Mouse (Mus musculus): ENCODE measurements around the gene Rprd1b.
A peak's percentile ranks its signal among the peaks of the same experiment; 100 is the strongest.
"Not testable (repeated sequence)": the region's sequence is repeated elsewhere in the genome, so short reads cannot be mapped to it uniquely, and the experiment has no call there.

The Rprd1b gene

DNA sequence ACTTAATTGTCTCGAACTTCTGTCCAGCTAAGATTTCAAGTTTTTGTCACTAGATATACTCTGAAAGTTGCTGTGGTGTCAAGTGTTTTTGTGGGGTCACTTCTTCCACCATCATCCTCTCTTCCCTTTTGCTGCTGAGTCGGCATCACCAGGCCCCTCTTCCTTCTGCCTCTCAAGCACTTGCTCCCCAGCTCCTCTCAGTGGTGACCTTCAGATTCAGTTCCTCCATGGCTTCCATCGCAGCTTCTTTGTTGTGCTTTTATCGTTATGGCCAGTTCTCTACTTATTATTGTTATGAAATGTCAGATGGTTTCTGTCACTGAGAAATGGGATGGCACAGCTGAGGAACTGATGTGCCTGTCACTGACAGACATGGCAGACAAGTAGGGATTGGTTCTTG is 17.9 kb downstream of the Rprd1b start:
- no peak for DNase-seq

DNA sequence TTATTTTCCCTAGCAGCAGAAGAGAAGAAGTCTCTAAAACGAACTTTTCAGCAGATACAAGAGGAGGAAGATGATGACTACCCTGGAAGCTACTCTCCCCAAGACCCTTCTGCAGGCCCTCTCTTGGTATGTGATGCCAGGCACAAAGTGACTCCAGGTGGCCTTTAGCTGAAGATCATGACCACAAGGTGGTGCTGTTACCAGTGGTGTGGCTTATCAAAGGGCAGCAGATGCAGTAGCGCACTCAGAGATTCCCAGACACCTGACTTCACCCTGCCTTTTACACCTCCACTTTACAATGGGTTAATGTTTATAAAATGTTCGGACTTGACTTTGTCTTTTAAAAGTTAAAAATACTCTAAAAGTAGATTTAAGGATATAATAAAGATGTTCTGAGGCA is 19.6 kb downstream of the Rprd1b start:
- DNase-seq, result peak; percentile 75

DNA sequence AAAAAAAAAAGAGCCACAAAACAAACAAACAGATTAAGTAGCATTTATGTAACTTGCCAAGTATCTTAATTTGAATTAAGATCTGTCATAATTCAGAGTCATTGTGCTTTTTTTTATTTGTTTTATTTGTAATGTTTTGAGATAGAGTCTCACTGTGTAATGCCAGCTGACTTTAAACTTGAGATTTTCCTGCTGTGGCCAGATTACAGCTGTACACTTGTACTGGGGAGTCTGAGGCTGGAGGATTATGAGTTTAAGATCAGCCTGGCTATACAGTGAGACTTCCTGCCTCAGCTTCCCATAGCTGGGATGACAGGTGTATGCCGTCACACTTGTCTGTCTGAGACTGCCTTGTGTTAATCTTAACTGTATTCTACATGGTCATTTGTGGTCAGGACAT is 20.4 kb downstream of the Rprd1b start:
- DNase-seq, result no peak

DNA sequence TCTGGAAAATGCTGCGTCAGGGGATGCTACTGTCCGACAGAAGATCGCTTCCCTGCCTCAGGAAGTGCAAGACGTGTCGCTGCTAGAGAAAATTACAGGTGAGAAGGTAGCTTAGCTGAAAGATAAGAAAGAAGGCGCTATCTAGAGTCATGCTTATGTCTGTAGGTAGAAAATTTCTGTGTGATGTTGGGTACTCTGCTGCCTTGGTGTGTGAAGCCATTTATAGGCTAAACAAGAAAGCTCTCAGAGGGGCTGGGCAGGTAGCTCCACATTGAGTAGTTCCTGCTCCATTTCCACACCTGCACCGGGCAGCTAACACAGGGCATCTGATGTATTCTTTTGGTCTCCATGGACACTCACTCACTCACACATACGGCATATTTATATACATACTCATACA is 21.8 kb downstream of the Rprd1b start:
- no peak for DNase-seq

DNA sequence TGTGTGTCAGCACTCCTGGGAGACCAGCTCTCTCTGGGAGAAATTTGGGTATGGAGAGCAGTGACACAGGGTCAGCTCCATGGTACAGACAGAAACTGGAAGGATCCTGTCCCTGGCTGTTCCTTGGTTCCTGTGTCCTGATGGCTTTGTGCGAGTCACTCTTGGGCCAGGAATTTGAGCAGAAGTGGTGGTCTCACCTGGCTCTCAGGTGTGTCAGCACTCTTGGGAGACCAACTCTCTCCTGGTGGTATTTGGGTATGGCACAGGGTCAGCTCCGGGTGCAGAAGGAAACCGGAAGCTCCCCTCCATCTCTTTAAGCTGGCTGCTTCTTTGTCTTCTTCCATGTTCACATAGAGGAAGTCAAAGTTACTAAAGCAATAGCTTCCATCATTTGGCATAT is 26.3 kb downstream of the Rprd1b start:
- DNase-seq, result no peak

DNA sequence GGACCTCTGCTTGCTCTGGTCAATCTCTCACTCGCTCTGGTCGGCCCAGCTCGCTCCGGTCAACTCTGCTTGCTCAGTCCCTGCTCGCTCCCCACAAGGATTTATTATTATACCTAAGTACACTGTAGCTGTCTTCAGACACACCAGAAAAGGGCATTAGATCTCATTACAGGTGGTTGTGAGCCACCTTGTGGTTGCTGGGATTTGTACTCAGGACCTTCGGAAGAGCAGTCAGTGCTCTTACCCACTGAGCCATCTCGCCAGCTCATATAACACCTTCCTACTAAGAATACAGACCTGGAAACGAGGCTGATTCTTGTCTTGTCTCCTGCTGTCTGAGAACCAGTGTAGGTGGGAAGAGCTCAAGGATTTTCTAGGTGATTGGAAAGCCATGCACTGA is 27.1 kb downstream of the Rprd1b start:
- not testable (repeated sequence) for DNase-seq

DNA sequence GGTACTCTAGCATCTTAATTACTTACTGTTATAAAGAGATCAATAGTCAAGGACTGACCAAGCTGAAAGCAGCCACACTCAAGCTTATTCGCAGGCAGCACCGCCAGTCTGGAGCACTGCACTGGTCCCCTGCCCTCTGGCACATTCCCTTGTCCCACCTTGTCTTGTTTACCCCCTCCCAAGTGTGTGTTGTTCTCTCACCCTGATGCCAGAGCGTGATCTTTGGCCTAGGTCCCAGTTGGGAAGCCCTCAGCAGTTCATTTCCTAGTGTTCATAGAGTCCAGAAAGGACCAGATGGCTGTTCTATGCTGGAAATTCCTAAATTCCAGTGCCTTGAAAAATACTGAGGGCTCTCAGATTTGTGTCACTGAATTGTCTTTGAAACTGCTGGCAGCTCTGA is 28.7 kb downstream of the Rprd1b start:
- peak; percentile 96 for DNase-seq

DNA sequence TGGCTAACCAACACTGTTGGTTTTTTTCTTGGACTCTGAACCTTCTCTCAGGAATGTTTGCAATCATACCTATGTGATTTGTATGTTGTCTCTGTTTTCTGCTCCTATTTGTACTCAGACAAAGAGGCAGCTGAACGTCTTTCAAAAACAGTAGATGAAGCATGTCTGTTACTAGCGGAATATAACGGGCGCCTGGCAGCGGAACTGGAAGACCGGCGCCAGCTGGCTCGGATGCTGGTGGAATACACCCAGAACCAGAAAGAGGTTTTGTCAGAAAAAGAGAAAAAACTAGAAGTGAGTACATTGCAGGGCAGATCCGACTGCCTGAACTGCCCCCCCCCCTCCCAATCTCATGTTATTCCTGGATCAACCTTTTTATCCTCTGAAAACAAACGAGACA is 30.2 kb downstream of the Rprd1b start:
- peak; percentile 91 for DNase-seq

DNA sequence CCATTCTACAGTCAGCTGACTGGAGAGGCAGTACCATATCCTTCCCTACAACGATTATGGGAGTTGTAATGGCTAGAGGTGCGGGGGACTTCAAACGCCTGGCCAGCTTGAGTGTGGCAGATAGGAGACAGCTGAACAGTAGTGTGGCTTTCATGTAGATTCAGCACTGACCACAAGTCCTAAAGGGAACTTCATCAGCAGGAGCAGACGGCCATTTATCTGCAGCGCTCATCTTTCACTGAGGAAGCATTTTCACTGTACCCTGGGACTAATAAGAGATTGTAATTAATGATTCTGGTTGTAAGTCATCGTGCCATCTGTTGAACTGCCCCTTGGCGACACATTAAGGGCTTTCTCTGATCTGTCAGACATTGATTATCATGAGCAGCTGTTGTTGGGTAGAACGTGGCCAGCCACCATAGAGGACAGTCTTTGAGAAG is 31.4 kb downstream of the Rprd1b start:
- DNase-seq, result peak; percentile 26

DNA sequence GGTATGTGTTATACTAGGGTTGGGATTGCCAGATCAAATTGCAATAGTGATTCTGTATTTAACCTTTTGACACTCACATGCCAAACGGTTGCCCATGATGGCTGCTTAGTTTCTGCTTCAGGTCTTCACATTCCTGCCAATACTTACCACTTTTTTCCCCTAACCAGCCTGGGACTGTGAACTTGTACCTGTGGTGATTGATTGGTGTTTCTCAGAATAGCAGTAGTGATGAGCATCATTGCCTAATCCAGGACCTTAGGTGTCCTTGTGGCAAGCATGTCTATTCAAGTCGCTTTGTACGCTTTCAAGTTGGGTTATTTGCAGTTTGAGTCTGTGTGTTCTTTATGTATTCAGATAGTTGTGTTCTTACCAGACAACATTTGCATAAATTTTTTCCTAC is 34.7 kb downstream of the Rprd1b start:
- DNase-seq, result no peak

DNA sequence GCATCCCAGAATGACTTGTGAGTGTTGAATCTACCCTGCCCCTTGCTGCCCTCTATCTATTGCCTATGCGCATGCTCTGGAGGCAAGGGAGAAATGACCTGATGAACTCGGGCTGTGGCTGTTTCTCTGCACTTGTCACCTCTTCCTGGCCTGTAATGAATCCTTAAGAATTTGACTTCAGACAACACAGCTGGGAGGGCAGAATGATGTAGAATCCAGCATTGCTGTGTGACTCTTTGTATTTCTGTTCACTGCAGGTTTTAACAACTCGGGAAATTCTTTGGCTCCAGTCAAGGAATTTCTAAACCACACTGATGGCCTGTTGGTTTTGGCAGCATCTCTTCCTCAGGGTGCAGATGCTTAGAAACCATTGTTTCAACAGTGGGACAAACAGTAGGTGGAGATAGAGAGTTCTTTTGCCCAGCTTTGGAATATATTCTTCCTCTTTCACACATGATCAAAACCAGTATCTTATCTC is 36.3 kb downstream of the Rprd1b start:
- DNase-seq, result peak; percentile 63

DNA sequence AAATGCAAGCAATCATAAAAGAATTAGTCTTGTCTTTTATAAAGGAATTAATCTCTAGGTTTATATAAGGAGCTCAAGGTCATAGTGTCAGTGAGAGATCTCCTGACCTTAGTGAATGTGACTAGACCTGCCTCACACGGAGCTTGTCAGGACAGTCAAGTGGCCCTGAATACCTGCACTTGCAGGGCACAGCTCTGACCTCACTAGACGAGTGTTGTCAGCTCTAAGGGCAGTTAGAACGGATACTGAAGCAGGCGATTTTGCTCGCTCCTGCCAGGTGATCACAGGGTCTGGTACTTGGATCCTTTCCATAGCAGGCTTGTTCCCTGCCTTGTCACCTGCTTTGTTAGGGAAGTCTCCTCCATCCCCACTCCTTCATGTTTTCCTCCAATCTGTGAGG is 36.8 kb downstream of the Rprd1b start:
- no peak for DNase-seq

DNA sequence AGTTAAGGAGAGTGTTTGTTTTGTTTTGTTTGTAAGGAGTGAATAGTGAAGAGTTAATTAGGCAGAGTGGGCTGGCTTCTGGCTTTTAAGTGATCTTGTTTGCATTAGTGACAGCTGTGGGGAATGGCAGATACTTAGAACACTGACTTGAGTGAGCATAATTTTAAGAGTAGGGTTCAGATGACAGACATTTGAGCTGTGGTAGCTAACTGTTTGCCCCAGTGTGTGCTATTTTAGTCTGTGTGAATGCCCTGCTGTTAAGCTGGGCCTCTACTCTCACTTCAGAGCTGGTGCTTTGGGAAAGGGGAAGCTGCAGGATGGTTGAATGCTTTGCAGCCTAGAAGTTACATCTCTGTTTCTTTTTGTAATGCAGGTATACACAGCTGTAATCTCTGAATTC is 38.2 kb downstream of the Rprd1b start:
- no peak for DNase-seq

DNA sequence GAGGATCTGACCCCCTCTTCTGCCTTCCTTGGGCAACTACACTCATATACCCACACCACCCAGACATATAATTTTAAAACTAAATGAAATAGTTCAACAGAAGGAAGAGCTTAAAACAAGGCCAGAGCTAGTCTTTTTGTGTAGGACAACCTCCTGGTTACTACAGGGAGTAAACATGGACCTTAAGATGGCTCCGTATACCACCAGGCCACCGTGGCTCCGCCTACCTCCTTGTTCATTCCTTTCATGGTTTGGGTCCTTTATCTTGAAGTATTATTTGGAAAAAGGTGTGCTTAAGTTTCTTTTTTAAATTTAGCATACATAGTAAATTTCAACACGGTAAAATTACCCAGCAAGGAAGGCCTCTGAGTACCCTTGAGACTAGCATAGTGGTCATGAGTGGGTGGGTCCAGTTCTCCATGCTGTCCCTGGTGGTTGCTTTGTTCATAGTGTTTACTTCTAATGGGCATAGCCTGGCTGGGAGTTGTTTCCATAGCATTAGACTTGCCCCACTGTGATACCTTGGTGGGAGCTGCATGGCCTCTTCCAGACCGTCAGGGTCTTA is 39.0 kb downstream of the Rprd1b start:
- DNase-seq, result no peak

DNA sequence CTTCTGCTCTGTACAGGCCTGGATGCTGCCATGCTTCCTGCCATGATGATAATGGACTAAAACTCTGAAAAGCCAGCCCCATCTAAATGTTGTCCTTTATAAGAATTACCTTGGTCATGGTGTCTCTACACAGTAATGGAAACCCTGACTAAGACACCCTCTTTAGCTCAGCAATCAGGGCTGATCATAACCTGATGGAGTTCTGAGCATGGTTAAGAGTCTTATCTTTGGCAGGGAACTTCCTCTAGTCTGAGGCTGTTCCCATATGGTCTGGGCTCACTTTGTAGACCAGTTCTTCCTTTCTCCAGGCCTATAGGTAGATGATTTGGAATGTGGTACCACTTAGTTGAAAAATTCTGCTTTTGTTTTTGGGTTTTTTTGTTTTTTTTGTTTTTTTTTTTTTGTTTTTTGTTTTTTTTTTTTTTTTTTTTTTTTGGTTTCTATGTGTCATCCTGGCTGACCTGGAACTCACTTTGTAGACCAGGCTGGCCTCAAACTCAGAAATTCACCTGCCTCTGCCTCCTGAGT is 40.2 kb downstream of the Rprd1b start:
- DNase-seq, result no peak

DNA sequence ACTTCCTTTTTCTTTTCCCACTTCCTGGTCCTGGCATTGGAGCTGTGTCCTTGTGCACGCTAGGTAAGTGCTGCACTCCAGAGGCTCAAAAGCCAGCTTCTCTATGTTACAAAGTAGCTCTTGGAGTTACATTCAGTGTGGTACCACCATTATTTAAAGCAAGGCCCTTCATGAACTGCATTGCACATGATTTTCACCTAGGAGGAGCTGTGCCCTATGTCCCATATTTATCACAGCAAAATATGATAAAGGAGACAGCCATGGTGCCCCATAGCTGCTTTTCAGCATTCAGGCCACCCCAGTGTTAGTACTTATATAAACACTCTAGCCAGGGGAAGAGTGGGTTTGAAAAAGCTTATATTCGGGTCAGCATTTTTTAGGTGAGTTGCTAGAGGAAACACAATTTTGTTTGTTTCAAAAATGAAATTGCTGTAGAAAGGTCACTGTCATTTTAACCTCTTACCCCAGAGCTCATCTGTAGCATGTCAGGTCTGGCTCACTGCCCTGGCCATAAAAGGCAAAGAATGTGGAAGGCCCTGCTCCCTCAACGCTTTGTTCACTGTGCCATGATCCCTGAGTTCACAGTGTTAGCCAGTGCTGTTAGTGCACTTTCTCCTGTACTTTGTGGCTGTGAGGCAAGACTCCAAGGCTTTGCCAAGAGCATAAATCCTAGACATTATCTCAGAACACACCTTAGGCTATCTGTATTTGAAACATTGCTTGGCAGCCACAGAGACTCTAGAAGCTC is 42.8 kb downstream of the Rprd1b start:
- DNase-seq, result no peak

DNA sequence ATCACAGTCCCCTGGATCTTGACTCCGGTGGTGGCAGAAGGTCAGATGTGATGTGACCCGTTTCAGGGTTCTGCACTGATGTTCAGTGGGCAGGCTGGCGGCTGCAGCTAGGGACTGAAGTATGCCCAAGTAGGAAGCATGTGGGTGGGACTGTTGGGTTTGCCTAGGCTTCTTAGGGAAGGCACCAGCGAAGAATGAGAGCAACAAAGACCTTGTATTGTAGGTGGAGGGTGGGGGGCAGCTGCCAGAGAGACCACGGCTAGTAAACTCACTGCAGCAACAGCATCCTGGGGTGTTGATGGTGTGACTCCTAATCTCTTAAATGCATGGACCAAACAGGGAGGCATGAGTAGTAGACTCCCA is 43.3 kb downstream of the Rprd1b start:
- DNase-seq, result no peak

DNA sequence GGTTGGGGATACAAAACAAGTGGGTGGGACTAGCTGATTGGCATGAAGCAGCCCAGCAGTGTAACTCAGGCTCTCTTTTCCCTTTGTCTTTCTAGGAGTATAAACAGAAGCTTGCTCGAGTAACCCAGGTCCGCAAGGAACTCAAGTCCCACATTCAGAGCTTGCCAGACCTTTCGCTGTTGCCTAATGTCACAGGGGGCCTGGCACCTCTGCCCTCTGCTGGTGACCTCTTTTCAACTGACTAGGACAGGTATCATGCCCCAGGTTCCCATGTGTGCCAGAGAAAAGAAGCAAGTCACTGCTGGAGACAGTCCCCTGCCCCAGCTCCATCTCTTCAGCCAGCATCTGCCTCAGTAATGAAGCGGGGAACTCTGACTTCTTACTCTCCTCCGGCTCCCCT is 46.5 kb downstream of the Rprd1b start:
- DNase-seq, result no peak

DNA sequence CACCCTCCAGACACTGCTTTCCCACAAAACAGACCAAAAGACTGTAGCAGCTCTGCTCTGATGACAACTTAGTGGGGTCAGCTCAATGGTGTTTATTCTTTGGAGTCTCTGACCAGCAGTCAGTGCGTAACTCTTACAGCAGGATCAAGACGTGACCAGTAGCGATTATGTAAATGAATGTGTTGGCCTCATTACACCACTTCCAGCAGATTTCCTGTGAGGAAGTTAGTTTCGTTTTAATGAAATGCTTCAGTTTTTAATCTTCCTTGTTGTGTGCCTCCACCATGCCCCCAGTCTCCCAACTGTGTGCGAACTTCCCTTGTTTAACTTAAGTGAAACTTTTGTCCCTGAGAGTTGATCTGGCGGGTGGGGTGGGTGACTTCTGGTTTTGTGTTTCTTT is 48.4 kb downstream of the Rprd1b start:
- DNase-seq, result no peak

DNA sequence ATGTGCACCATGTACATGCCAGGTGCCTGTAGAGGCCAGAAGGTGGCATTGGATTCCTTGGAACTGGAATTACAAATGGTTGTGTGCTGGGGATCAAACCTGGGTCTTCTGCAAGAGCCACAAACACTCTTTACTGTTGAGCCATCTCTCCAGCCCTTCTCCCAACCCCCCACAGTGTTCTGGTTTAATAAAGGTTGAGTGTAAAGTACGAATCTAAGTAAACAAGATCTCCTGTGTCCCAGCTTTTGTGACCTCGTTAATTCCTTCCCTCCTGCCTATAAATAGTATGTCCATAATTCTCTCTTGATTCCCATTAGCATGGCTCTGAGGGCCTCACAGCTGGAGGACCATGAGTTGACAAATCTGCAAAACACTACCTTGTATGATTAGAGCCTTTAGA is 49.7 kb downstream of the Rprd1b start:
- DNase-seq, result no peak

DNA sequence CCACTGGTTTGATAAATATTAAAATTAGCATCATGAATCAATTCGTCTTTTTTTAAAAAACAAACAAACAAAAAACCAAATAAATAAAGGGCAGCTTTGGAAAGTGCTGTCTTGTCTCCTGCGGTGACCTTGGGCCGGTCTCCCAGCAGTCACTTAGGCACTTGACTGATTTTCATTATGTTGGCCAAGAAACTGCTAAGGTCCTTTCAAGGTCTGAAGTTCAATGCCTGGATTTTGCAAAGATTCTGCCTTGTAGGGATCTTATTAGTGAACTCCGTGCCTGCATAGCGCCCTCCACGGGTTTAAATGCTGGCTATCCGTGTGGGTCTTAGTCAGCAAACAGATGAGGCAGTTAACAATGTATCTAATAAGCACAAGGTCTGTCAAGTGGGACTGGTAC is 50.7 kb downstream of the Rprd1b start:
- no peak for DNase-seq

DNA sequence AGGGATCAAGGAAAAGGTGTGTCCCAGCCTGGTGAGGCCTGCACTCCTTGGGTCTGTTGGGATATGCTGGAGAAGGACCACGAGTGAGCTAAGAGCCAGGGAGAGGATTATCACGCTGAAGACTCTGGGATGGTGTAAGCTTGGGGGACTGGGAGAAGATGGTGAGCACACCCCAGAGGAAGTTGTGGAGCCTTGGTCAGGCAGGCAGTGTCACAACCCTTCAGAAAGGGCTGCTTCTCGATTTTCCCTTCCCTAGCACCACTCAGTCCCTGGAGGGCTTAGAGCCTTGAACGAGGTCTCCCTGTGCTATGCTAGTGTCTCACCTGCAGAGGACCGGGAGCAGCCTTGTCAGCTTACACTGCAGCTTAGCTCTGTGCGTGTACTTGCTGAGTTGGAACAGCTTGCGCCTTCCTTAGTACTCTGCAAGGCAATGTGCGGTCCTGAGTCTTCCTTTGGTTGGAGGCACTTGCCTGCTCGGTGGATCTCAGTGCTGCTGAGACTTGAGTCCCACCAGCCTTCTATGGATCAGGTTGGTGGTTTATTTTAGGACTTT is 51.6 kb downstream of the Rprd1b start:
- DNase-seq, result no peak

DNA sequence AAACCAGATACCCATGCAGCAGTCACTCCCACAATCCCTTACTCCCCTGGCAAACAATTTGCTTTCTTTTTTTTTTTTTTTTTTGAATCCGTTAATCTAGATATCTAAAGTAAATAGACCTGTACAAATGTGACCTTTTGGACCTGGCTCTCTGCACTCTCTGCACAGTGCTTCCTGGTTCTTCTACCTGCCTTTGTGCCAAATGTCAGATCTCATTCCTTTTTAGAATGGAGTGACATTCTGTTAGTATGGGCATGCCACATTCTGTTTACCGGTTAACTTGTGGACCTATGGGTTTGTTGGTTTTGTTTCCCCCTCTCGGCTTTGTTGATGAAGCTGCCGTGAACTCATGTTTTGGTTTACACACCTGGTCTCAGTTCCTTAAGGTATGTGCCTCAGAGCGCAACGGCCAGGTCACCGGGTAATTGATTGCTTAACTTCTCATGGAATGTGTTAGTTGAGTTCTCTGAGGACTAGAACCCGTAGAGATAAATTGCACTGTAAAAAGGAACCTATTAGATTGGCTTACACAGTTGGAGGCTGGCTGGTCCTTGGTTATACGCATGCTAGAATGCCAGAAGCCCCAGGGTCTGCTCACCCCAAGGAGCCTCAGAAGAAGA is 52.4 kb downstream of the Rprd1b start:
- DNase-seq, result no peak

DNA sequence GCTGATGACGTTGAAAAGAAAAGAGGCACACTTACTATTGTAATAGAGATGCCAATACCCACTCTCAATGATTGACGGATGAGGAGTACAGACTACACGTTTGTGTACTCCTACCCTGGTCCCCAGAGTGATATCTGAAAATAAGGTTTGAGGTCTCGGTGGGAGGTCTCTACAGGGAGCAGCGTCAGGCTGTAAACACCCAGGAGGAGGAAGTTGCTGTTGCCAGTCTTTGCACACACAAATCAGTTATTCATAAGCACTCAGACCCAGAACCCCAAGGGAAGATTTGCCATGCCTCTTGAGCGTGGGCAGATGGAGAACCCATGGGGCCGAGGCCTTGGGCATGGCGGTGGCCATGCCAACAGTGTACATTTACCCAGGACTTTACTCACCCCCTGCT is 56.2 kb downstream of the Rprd1b start:
- DNase-seq, result no peak

Data from cerebellum, adult 9-10 months (tissue).